Comparison of ENCODE assay signal across 8 mouse cellular contexts in the genomic region with DNA sequence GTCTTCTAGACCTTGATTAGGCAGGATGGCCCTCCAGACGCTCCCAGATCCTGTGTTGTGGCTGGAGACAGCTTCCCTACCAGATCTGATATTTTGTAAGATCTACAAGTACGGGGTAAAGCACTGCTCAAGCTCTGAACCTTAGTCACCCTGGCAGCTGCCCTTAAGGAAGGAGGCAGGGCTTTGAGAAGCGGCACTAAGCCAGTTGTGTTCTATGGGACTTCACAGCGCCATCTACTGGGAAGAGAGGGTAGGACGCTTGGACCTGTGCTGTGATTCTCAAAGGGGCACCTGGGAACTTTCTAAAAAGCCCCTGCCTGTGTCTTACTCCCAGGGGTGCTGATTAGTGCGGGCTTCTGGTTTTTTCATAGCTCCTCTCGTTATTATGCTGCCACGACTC. TPM values are rescaled to one million over a fixed set of nuclear protein-coding genes. Genes with fewer than 3 reads are reported as not detected.
DNase-seq lines count a peak whose midpoint lies in the region; ATAC-seq and TF ChIP-seq lines count a peak whose summit lies in the region.

No protein-coding gene starts in this region.

- 10% methylated on average over 8 of the region's 8 CpGs for WGBS in heart, embryonic 12.5 days
- WGBS in spleen, adult 2 months, result 9% methylated on average over 8 of the region's 8 CpGs

- peaks cover 2% of the 10 kb centered on the region; the same call in 1 of the 2 replicates for H3K4me1 ChIP-seq in heart, embryonic 12.5 days (replicated peaks)
- H3K4me1 ChIP-seq in spleen, adult 2 months (ENCODE audit: control insufficient read depth, insufficient read depth, insufficient read length), result no peaks in the 10 kb centered on the region

- no peaks in the 10 kb centered on the region for H3K36me3 ChIP-seq in heart, embryonic 12.5 days
- no peaks in the 10 kb centered on the region for H3K36me3 ChIP-seq in spleen, adult 2 months (ENCODE audit: control insufficient read depth, insufficient read depth, low read length)

- H3K27ac ChIP-seq in heart, embryonic 12.5 days (ENCODE audit: poor library complexity, severe bottlenecking), result no peak overlapping the region
- H3K27ac ChIP-seq in spleen, adult 2 months (ENCODE audit: insufficient read depth, low read length), result no peak overlapping the region

- no peaks in the 10 kb centered on the region for H3K9me3 ChIP-seq in heart, embryonic 12.5 days (replicated peaks)

- no peak overlapping the region for H3K9ac ChIP-seq in heart, embryonic 12.5 days

- peak; percentile 77 to 88 for DNase-seq in heart, adult 18-20 months
- peak; percentile 53 for DNase-seq in cerebellum, adult 9-11 months
- DNase-seq in frontal cortex, postnatal 10 days (ENCODE audit: low spot score in 2 of 2), result peak; percentile 36 to 72
- DNase-seq in hindlimb bud, embryonic 11.5 days (ENCODE audit: extremely low spot score, low read depth, low spot score), result peak; percentile 68
- peak; percentile 53 for DNase-seq in left cerebral cortex, adult 11 months (ENCODE audit: low spot score)
- DNase-seq in spleen, adult 2 months (ENCODE audit: low read depth in 1 of 2, low spot score in 2 of 2), result peak in 1 of 2 experiments; percentile 9

- peak; percentile 31; the same call in 1 of the 2 replicates for TF ChIP-seq CTCF in spleen, adult 2 months (IDR thresholded peaks at IDR 0.05; ENCODE audit: extremely low read depth, insufficient read depth, insufficient read length, insufficient replicate concordance)

- peaks cover 24% of the 10 kb centered on the region for H3K27me3 ChIP-seq in heart, embryonic 12.5 days (replicated peaks)
- H3K27me3 ChIP-seq in spleen, adult 2 months (ENCODE audit: control insufficient read depth, insufficient read depth, low read length), result no peaks in the 10 kb centered on the region

- TF ChIP-seq POLR2A in spleen, adult 2 months (IDR thresholded peaks at IDR 0.05; ENCODE audit: low read depth, low read length), result no peak

- H3K4me2 ChIP-seq in heart, embryonic 12.5 days, result no peak overlapping the region

- no peak for ATAC-seq in heart, embryonic 12.5 days (ENCODE audit: insufficient number of reproducible peaks, low FRiP score)
- peak; percentile 75 for ATAC-seq in megakaryocyte-erythroid progenitor cell, adult 5-6 weeks (replicated peaks; ENCODE audit: low FRiP score, low TSS enrichment, poor library complexity, severe bottlenecking)

- H3K4me3 ChIP-seq in heart, embryonic 12.5 days, result no peak overlapping the region
- H3K4me3 ChIP-seq in spleen, adult 2 months (ENCODE audit: extremely low read depth, insufficient read depth, insufficient read length), result no peak overlapping the region

RNA-seq across cellular contexts. Expression of gene Tspan11, which starts 33.3 kb away (rescaled TPM):
- total RNA-seq in heart, adult 18-20 months (2021), result 1 to 10 TPM in 1 of 2 experiments, under 1 TPM in 1; 0.57 to 1.2 TPM
- 1.9 and 3.1 TPM in 2 replicates for polyA plus RNA-seq in heart, embryonic 12.5 days (2016; fragmentation: Nextera tagmentation; extraction: Ambion mirVana)
- total RNA-seq in megakaryocyte-erythroid progenitor cell, adult 5-6 weeks (2014; fragmentation: Nextera tagmentation), result not detected in 2 replicates
- total RNA-seq in megakaryocyte-erythroid progenitor cell, adult 5-6 weeks (2017), result not detected in 2 replicates
- polyA plus RNA-seq in spleen, adult 2 months (2012; rRNA removed), result 0.36 and 0.42 TPM in 2 replicates
